Mouse (Mus musculus): Measurements from ENCODE around the gene Szt2. TPM values are rescaled to one million over a fixed set of nuclear protein-coding genes. Genes with fewer than 3 reads are reported as not detected.

The Szt2 gene
- total RNA-seq (2021) = 10 to 100 TPM; 35.7 to 40.8 TPM

DNA sequence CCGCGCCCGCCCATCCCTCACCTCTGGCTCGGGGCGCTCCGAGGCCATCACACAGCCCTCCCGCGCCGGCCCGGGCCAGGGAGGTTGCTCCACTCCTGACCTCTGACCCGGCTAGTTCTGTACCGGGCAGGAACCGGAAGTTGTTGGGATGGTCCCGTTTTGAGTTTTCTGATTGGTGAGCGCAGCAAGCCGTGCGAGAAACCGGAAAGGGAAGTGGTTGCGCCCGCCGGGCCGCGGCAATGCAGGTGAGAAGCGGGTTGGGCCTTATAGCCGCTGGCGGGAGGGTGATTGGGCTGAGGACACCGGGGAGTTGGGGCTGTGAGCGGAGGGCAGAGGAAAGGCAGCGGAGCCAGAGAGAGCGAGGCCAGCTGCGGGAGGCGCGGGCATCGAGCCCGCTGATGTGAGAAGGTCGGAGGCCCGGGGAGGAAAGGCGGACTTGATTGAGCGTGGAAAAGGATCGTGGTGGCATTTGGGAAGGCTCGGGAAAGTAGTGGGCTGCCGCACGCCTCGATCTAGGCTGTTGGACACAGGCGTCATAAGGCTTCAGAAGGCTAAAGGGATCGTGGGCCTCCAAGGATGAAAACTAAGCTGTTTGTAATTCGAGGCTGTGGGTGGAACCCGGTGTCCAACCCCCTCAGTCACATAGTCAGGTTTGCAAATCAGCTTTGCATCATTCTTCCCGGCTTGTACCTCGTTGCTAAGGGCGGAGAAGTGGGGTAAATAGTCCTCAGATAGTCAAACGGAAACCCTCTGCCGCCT lies at the start of gene Szt2, which contains the start of gene Med8:
TSS of gene Szt2 (minus strand) at position 132 of the 759 bp plus-strand sequence.
TSS of gene Med8 (plus strand) at position 196 of the 759 bp plus-strand sequence.
- peak; percentile 88 to 89 for DNase-seq

DNA sequence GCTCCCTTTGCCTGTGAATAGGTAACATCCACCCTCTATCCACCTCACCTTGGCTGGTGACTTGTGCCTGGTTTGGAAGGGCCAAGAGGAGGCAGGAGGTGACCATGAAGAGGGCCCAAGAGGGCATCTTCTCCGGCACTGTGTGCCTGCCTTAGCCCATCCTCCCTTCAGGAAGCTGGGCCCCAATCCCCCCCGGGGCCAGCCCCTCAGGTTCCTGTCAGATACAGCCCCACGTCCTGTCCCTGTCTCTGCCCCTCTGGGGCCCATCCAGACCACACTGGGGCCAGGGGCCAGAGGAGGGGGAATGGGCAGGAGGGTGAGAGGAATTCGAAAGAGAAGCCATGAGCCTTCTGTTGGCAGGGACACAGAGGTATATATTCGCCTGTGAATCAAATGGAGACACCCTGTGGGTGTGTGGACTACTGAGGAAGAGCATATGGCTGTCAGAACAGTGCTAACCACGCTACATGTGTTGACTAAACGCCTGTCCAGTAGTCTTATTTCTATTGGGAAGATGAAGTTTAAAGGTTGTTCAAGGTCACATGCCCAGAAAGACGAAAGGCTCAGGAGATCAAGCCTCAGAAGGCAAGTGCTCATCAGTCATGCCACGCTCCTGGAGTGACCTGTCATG lies 48.4 kb upstream of the Szt2 start, which contains the start of gene Mpl:
TSS of gene Mpl (minus strand) at position 169 of the 631 bp plus-strand sequence.
- no peak for DNase-seq

DNA sequence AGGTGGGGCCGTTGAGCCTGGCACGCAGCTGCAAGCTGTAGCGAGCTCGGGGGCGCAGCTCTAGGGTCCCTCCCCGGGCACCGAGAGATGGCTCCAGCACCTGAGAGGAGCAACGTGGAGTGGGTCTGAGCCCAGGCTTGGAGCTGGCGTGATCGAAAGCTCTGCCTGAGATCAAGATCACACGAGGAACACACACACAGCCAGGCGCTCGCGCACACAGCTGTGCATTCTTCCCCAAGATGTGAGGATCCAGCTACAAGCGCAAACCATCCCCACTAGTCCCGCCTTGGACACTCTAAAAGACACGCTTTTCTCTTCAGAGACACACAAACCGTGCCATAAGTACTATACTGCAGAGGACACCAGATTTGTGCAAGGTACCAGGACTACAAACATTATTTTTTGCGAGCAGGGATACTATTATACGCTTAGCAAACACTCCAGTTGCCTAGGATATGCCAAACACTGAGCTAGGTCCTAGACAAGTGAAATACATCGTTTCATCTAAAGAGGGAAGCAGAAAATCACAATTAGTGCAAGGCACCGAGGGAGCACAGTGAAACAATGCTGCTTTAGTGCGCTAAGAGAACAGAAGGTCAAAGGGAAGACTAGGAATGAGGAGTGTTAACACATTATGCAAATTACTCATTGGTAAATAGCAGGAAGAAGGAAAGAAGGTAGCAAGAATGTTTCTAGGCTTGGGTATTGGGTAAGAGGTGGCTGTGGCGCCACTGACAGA lies 37.5 kb upstream of the Szt2 start:
- DNase-seq = no peak

DNA sequence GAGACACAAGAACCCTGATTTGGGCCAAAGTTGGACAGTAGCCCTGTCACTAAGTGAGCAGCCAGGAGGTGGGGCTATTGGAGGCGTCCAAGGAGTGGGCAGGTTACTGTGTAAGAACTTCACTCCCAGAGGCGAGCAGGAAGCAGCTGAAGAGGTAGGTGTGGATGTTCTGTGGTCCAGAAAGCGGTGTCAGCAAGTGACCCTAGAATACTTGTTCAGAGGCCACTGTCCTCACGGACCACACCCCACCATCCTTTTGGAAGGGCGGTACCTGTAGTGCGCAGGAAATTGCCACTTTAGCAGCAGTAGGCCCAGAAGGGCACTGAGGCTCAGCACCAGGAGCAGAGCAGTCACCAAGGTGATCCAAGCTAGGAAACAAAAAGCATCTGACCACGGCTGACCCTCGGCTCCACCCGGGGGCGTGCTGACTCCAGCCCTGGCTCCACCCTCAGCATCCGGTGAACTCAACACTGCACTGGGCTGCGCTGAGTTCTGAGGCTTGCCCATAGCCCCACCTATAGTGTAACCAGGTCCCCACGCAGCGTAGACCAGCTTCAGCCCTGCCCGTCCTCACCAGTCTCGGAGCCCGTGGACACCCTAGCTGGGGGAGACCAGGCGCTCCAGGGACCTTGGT lies 36.8 kb upstream of the Szt2 start:
- no peak for DNase-seq

DNA sequence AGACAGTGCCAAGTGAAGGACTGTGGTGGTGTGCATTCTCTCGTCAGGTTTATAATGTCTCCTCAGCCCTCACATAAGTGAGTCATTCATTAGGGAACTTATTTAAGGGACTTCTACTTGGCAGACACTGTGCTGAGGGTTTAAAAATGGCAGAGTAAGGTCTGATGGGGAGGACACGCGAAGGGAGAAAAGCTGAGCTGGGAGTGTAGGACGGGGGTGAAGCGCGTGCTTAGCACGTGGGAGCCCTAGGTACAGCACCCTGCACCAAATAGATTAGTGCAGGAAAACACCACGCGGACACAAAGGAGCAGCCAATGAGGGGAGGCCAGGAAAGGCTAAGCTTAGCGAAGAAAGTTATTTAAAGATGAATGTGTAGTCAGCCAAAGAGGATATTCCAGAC lies 36.0 kb upstream of the Szt2 start:
- no peak for DNase-seq

DNA sequence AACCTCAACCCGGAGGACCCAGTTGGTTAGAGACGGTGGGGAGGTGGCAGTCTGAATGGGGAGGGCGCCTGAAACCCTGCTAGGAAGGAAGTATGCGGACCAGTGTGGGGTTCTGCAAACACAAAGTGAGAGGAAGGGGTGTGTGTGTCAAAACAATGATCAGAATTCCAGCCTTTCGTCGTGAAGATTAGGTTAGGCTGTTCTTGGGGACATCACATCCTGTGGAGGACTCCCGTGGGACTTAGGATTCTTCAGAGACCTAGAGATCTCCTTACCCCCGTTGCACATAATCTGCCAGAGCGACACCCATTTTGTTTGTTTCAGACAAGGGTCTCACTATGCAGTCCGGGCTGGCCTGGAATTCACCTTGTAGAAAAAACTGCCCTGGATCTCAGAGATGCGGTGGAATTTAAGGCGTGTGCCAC lies 28.8 kb upstream of the Szt2 start:
- no peak for DNase-seq

DNA sequence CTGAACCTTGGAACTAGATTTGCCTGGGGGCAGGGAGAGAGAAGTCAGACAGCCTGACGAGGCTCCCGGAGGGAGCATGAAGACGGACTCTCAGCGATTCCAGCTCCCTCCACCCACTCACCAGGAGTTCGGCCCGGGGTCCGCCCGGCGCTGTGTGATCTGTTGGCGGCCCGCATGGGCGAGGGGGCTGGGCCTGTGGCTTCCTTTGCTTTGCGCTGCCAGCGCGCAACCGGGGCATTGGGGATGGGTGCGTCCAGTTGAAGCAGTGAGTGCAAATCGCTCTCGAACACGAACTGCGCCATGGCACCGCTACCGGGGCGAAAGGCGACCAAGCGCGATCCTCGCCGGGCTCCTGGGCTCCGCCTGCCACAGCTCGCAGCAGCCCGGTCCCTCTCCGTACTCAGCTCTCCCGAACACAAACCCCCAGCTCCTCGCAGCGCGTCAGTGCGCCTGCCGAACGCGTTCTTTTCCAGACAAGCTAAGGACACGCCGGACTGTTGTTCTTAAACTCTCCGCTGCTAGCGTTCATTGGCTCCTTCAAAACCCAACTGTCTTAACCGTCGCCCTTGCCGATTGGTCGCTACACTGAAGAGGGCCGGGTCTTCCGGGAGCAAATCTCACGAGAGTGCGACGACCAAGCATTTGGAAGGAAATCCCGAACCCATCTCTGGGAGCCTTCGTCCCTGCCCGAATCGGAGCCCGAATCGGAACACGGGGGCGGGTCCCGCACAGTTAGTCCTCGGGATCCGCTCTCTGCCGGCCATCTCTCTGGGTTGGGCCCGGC lies 27.9 kb upstream of the Szt2 start, which contains the start of gene Cdc20:
TSS of gene Cdc20 (minus strand) at position 533 of the 784 bp plus-strand sequence.
- peak; percentile 83 to 86 for DNase-seq

DNA sequence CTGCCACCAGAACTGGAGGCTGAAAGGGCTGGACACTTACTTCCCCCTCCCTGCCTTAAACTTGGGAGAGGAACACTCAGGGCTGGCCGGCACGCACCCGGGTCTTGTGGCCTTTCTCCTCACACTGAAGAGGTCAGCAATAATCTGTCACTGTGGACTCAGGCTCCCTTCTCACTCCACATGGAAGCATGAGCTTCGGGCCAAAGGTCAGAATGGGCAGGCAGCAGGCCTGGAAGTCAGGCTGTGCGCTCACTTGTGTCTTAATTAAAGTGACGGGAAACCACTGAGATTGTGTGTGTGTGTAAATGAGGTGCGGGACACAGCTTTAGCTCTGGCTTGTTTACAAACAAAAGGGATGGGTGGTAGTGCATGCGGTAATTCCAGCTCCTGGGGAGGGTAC lies 23.3 kb upstream of the Szt2 start:
- no peak for DNase-seq

DNA sequence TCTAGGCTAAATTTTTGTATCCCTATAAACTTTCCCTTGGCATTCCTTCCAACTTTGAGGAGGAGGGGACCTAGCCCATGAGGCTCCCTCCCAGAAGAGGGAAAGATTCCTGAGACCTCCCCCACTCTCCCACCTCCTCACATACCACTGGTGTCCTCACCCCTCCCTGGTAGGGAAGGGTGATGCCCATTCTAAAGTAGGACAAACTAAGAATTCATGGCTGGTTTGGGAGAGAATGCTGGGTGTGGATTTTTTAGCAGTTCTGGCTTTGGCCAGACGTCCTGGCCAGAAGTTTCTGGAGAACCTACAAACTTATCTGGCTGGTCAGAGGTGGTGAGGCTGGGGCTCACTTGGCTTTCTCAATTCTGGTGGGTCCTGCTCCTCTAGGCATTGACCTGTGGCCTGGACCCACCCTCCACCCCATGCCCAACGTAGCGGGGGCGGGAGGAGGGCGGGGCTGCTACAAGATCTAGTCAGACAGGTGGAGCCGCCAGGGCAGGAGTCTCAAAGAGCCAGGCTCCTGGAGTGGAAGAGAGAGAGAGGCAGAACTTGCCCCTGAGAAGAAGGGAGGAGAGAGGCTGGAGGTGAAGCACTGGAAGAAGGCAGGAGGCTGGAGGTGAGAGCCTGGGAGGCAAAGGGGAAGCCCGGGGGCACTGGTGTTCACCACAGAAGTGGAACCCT lies 20.3 kb upstream of the Szt2 start:
- DNase-seq = no peak

DNA sequence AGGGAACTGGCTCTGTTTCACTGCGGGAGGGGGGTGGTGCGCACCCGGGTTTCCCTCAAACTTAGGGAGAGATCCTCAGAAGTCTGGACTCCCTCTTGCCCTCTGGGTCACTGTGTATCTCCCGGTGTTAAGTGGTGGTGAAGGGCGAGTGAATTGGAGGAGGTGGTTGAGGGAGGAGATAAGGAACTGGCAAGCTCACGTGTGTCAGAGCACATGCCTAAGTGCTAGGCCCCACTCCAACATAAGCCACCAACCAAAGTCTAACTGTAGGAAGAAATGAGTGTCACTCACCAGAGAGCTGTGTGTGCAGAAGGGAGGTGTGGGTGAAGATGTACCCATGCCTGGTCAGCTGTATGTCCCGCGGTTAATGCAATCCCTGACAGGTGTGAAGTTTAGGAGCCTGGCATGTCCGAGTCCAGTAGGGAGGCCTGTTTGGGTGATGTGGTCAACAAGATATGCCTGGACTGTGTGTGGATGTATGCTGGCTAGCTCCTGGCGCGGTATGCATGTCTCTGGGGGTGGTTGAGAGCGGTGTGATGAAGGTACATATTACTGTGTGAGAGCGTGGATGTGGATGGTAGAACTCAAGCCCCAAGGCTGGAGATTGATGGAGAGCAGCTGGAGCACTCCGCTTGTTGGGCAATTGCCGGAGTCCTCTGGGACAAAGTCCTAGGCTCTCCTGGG lies 19.6 kb upstream of the Szt2 start:
- DNase-seq = no peak

DNA sequence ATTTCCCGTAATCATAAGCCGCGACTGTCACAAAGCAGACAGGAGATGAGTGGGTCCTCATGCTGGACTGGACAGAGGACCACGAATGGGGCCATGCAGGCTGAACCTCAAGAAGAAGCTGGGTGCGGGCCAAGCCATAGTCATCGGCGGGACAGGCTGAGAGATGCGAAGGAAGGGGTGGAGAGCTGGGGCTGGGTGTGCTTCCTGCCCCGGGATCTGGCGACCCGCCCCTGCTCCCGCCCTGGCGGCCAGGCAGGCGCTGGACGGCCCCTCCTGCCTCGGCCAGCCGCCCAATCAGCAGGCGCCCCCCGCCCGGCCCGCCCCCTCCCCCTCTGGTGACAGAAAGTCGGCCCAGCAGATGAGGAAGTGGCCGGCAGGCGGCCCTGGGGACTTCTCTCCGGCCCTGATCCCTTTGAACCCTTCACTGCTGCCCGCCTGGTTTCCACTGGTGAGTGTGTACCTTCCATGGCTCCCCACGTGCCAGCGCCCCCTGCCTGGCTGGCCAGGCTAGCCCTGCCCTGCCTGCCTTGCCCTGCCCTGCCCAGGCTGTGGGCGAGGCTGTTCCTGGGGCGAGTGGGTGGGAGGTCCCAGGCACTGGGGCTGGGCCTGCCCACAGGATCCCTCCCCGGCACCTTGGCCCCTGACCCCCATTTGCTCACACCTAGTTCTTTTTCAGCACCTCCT lies 18.8 kb upstream of the Szt2 start, which contains the start of gene Elovl1:
TSS of gene Elovl1 (plus strand) at position 326 of the 684 bp plus-strand sequence.
- peak; percentile 67 to 80 for DNase-seq

DNA sequence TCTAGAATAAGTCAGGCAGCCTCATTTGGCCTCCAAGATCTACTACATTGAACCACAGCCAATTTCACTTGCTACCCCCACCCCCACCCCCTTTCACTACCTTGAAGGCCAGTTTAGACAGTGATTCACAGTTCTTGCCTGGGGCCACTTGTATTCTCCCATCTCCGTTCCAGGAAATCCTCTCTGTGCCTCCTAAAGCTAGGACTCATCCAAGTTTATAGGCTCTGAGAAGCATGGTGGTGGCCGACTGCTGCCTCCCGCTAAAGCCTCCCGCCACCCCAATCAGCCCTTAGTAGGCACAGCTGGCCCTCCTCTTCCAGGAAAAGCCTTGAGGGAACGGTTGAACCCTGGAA lies 18.3 kb upstream of the Szt2 start:
- no peak for DNase-seq

DNA sequence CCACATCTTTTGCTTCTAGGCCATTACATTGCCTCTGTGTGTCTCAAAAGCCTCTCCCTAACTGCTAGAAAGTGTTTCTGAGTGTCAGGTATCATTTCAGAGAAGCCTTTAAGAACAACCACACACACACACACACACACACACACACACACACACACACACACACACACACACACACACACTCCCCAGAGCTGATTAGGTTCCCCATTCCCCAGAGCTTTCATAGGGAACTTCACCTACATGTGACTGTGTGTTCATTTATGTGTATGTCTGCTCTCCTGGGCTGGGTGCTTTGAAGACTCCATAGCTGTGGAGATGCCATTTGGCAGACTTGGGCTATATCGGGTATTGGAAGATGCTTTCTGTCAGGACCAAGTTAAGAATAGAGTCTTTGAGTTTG lies 16.3 kb upstream of the Szt2 start:
- DNase-seq = no peak

DNA sequence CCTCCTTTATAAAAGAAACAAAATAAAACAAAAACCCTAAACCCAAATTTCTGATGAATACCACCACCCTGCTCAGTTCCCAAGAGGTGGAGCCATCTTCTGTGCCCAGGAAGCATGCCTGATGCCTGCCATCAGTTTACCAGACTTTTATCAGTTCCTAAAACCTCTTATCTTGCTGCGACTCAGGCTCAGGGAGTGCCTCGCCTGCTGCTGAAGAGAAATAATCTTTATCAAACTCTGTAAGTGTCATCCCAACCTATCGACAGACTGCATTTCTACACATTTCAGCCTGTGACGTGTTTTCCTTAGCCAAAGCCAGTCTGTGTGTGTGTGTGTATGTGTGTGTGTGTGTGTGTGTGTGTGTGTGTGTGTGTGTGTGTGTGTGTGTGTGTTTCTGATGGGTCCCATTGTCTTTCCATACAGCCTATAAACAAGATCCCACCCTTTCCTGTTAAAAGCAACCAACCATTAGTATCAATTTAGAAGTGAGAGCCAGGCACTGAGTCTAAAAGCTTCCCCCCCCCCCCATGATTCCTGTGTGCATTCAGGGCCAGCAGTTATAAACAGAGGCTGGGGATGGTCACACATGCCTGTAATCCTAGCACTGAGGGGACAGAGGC lies 15.6 kb upstream of the Szt2 start:
- DNase-seq = no peak

DNA sequence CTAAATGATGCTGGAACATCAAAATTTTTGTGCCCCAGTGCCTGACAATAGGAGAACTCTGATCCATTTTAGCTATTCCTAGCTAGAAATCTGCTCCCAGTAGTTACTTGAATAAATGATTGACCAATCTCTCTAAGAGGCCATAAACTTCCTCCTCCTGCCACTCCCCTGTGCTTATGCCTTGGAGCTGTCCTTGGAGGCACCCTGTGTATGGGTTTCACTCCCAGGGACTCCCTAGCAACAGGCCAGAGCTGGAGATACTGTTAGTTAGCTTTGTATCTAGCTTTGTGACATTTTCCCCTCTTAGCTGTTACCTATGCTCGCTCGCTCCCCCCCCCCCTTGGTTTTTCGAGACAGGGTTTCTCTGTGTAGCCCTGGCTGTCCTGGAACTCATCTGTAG lies 12.3 kb upstream of the Szt2 start:
- DNase-seq = no peak

DNA sequence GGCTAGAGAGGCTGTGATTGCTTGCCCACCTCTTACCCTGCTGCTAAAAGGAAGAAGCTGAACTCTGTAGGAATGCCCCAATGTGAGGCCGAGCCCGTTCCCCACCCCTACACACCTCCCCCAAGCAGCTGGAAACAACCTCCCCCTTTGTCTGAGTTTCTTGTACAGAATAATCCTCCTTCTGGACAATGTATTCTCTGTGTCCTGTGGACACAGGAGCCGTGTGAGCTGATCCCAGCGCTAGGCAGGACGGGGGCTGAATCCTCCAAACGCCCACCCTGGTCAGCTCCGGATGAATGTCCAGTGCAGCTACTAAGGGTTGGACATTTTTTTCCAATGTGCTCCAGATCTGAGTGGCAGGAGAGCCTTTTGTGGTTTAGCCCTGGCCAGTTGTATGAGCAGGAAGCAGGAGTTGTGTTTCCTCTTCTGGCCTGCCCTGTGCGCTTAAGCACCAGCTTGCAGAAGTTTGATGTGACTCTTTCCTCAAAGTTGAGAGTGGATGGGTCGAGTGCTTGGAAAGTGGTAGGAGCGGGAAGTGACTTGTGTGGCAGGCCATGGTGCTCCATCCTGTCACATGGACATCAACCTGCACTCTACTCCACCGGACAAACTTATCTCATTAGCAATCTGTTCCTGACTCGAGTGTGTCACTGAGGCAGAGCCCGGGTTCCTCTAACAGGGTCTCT lies 8.2 kb upstream of the Szt2 start:
- DNase-seq = no peak

DNA sequence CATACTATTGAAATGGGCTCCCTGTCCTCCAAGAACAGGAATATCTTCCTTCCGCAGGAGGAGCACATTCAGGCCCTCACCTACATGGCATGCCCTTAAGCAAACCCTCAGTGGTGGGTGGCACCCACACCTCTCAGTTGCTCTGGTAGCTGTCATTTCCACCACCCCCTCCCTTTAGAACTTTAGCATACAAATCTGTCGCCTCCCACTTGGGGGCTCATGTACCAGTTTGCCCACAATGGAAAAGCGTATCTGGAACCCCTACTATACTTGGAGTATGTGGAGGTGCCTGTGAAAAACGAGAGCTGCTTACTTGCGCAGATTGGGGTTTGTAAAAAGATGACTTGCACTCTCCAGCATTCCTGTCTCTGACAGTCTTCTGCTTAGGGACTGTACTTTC lies 7.3 kb upstream of the Szt2 start:
- DNase-seq = no peak

DNA sequence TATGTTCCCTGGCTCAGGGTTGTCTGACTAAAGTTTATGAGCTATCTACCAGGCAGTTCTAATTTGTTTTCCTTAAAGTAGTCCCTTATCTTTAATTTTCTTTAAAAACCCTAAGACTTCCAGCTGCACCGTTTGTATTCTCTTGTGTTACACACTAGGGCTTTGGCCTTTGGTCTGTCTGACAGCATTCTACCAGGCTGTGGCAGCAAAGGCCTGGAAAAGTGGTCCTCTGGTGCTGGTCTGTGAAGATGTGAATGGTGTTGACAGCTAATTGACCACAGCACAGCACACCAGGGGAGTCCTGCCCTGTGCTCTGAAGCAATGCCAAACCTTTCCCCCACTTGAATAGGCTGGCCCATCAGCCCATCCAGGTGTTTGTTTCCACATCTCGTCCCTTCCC lies 6.7 kb upstream of the Szt2 start:
- DNase-seq = peak in 1 of 2 experiments; percentile 18

DNA sequence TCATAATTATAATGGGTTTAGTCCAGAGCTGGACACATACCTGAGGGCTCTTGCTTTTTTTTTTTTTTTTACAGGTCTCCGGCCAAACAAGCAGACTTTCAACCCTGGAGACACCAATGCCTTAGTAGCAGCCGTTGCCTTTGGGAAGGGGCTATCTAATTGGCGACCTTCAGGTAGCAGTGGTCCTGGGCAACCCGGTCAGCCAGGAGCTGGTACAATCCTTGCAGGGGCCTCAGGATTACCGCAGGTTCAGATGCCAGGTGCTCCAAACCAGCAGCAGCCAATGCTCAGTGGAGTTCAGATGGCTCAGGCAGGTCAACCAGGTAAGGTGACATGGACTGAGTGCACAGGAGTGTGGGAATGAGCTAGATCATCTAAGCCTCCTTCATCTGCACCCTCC lies 4.5 kb upstream of the Szt2 start:
- no peak for DNase-seq
